Mouse (Mus musculus) limb, embryonic 14.5 days (tissue): ENCODE data around the gene Crybg3. TPM values are rescaled to one million over a fixed set of nuclear protein-coding genes. Genes with fewer than 3 reads are reported as not detected.

Experiments
- ATAC-seq: fragments of 200-750 bp; cut with Nextera tagmentation; 2 replicates; pipeline ENCODE4 v1.8.0; 2017; ENCODE audit warnings: low read depth, moderate number of reproducible peaks, moderate TSS enrichment; ENCODE audit not compliant: low FRiP score
- DNase-seq: peaks from one replicate; pipeline ENCODE4 v3.0.0-alpha.2; 2015; ENCODE audit warnings: low spot score
- H3K27ac ChIP-seq: fragments of 300-500 bp; sonication (generic); replicated peaks from 2 replicates; pipeline ENCODE4 v1.5.1; 2014; ENCODE audit warnings: low read depth, mild to moderate bottlenecking, low read length, moderate library complexity, mixed read lengths
- H3K27me3 ChIP-seq: fragments of 300-500 bp; sonication (generic); 2 replicates; pipeline ENCODE4 v1.6.1; 2014; ENCODE audit warnings: low read length, mixed read lengths; ENCODE audit not compliant: control insufficient read depth, insufficient read depth
- H3K36me3 ChIP-seq: fragments of 300-500 bp; sonication (generic); 2 replicates; pipeline ENCODE4 v1.6.1; 2014; ENCODE audit warnings: mild to moderate bottlenecking, low read length, moderate library complexity, mixed read lengths; ENCODE audit not compliant: control insufficient read depth, insufficient read depth
- H3K4me1 ChIP-seq: fragments of 300-500 bp; sonication (generic); 2 replicates; pipeline ENCODE4 v1.6.1; 2014; ENCODE audit warnings: antibody characterized with exemption, low read length, mixed read lengths; ENCODE audit not compliant: control insufficient read depth, insufficient read depth
- H3K4me2 ChIP-seq: fragments of 300-500 bp; sonication (generic); replicated peaks from 2 replicates; pipeline ENCODE4 v1.6.1; 2014; ENCODE audit warnings: low read depth, mild to moderate bottlenecking, low read length, moderate library complexity; ENCODE audit not compliant: severe bottlenecking
- H3K4me3 ChIP-seq: fragments of 300-500 bp; sonication (generic); replicated peaks from 2 replicates; pipeline ENCODE4 v1.5.1; 2014; ENCODE audit warnings: low read length
- H3K9ac ChIP-seq: fragments of 300-500 bp; sonication (generic); 2 replicates; pipeline ENCODE4 v1.6.1; 2014; ENCODE audit warnings: mild to moderate bottlenecking, low read depth, low read length, moderate library complexity; ENCODE audit not compliant: severe bottlenecking
- H3K9me3 ChIP-seq: fragments of 300-500 bp; sonication (generic); 2 replicates; pipeline ENCODE4 v1.6.1; 2016; ENCODE audit warnings: low read length; ENCODE audit not compliant: control insufficient read depth
- POLR2A ChIP-seq: fragments of 200-500 bp; IDR thresholded peaks from 2 replicates; pipeline ENCODE4 v1.8.0; 2012; ENCODE audit warnings: inconsistent platforms, mild to moderate bottlenecking, moderate library complexity, borderline replicate concordance; ENCODE audit not compliant: insufficient read depth, insufficient read length; ENCODE audit errors: extremely low read depth
- WGBS: fragments of 180-500 bp; shearing (Covaris S2); extraction: QIAGEN DNeasy Blood & Tissue Kit; methylation state at CpG from one replicate; pipeline ENCODE4 v1.1.7; 2014; 5-methylcytosine and 5-hydroxymethylcytosine counted together
- polyA plus RNA-seq, 2 experiments: library from polyadenylated mRNA; depleted of rRNA in 1 of 2; stranded (reverse) in 1 of 2; unstranded in 1 of 2; fragments of >200 nt; fragmentation: Nextera tagmentation in 1 of 2; extraction: Ambion mirVana in 1 of 2; gene quantifications; 2 replicates each; pipeline versions ENCODE4 v1.2.1 to v1.2.3; 2012 to 2014

Crybg3 gene
- polyA plus RNA-seq, 2 experiments = 16.6 to 19.3 TPM

GRCm38 (mm10) chr16:59444880-59445559, 155.8 kb downstream of the Crybg3 start:
- Histone ChIP-seq H3K9ac (no peak overlapping the region), H3K4me1 (peaks cover 5% of the 10 kb centered on the region; the same call in 1 of the 2 replicates), H3K36me3 (no peaks in the 10 kb centered on the region), H3K27ac (no peak overlapping the region), H3K4me2 (no peak overlapping the region), H3K27me3 (no peaks in the 10 kb centered on the region), H3K4me3 (no peak overlapping the region), H3K9me3 (no peaks in the 10 kb centered on the region)
- 80% methylated on average over 7 of the region's 7 CpGs for WGBS
- DNase-seq (no peak), ATAC-seq (no peak)
- TF ChIP-seq POLR2A = no peak

Other genes with a start within 250 kb of the Crybg3 start
- not detected in 2 replicates for gene Olfr209, start 237.0 kb downstream of the Crybg3 start, polyA plus RNA-seq (2012; rRNA removed)
- not detected in 2 replicates for gene Olfr209, start 237.0 kb downstream of the Crybg3 start, polyA plus RNA-seq (2014; fragmentation: Nextera tagmentation; extraction: Ambion mirVana)
- gene Gabrr3, start 193.6 kb downstream of the Crybg3 start, polyA plus RNA-seq (2012; rRNA removed) = 0.01 and 0.06 TPM in 2 replicates
- 0.07 TPM in 1 of 2 replicates, not detected in the other for gene Gabrr3, start 193.6 kb downstream of the Crybg3 start, polyA plus RNA-seq (2014; fragmentation: Nextera tagmentation; extraction: Ambion mirVana)
- 15.4 and 18.3 TPM in 2 replicates for gene Riox2, start 129.2 kb downstream of the Crybg3 start, polyA plus RNA-seq (2012; rRNA removed)
- 30.4 and 32.4 TPM in 2 replicates for gene Riox2, start 129.2 kb downstream of the Crybg3 start, polyA plus RNA-seq (2014; fragmentation: Nextera tagmentation; extraction: Ambion mirVana)
- gene Arl6, start 38.4 kb upstream of the Crybg3 start, polyA plus RNA-seq (2012; rRNA removed) = 10.6 and 14.1 TPM in 2 replicates
- 27.1 and 27.7 TPM in 2 replicates for gene Arl6, start 38.4 kb upstream of the Crybg3 start, polyA plus RNA-seq (2014; fragmentation: Nextera tagmentation; extraction: Ambion mirVana)